1 mouse cellular context compared by ENCODE assay signal in the genomic region with DNA sequence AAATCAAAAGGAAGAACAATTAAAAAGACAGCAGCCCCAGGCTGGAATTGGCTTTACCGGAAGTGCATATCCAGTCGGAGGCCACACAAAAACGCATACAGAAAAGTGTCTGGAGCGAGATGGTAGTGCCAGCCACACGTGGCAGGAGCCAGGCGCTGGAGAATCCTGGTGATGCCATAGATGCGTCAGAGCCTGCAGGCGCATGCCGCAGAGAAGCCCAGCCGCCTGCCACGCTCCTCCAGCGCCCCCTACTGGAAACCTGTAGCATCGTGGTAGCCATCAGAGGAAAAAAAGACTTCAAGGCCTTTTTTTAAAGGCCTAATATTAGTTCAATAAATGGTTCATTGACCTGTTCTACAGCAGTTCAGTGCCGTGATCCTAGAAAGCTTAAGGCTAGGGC.
TF ChIP-seq lines count a peak whose summit lies in the region.

No protein-coding gene starts in this region.

TF ChIP-seq in MEL, 35 proteins besides CTCF, POLR2A, EP300 and RAD21:
- TF ChIP-seq NRF1 (IDR thresholded peaks at IDR 0.05; ENCODE audit: insufficient read depth, low read depth, low read length, poor library complexity, severe bottlenecking) (peak; percentile 60), SIN3A (IDR thresholded peaks at IDR 0.05; ENCODE audit: low read length) (peak; percentile 72; the same call in 1 of the 2 replicates), ZNF384 (IDR thresholded peaks at IDR 0.05; ENCODE audit: low read depth, low read length) (peak; percentile 79), MAZ (IDR thresholded peaks at IDR 0.05; ENCODE audit: low read depth, low read length) (no peak), ZKSCAN1 (IDR thresholded peaks at IDR 0.05; ENCODE audit: low read depth, low read length) (no peak), TAL1 (IDR thresholded peaks at IDR 0.05; ENCODE audit: low read length) (no peak), ZC3H11A (IDR thresholded peaks at IDR 0.05; ENCODE audit: low read depth, low read length) (peak; percentile 63), USF1 (IDR thresholded peaks at IDR 0.05; ENCODE audit: low read depth, low read length) (0 out of 2 replicates have a peak, but pooled peaks have one; percentile 11), KAT2A (conservative IDR thresholded peaks at IDR 0.05; ENCODE audit: low read depth, low read length) (no peak), MYC (IDR thresholded peaks at IDR 0.05; ENCODE audit: low read depth, low read length) (peak; percentile 79; the same call in 1 of the 2 replicates), TCF12 (IDR thresholded peaks at IDR 0.05; ENCODE audit: low read depth, low read length) (peak; percentile 40; the same call in 1 of the 2 replicates), ETS1 (IDR thresholded peaks at IDR 0.05; ENCODE audit: low read depth, low read length) (no peak), HCFC1 (IDR thresholded peaks at IDR 0.05; ENCODE audit: low read depth, low read length) (0 out of 2 replicates have a peak, but pooled peaks have one; percentile 14), MXI1 (IDR thresholded peaks at IDR 0.05; ENCODE audit: low read depth, low read length) (peak; percentile 85), SMC3 (IDR thresholded peaks at IDR 0.05; ENCODE audit: low read depth, low read length) (peak; percentile 77), NELFE (IDR thresholded peaks at IDR 0.05; ENCODE audit: low read depth, low read length) (peak; percentile 32; the same call in 1 of the 2 replicates), MAX (IDR thresholded peaks at IDR 0.05; ENCODE audit: low read length) (peak; percentile 75; the same call in 1 of the 2 replicates)
